Mouse (Mus musculus): ENCODE data around the gene Dnajc7.
A peak's percentile ranks its signal among the peaks of the same experiment; 100 is the strongest.

Dnajc7 gene

DNA sequence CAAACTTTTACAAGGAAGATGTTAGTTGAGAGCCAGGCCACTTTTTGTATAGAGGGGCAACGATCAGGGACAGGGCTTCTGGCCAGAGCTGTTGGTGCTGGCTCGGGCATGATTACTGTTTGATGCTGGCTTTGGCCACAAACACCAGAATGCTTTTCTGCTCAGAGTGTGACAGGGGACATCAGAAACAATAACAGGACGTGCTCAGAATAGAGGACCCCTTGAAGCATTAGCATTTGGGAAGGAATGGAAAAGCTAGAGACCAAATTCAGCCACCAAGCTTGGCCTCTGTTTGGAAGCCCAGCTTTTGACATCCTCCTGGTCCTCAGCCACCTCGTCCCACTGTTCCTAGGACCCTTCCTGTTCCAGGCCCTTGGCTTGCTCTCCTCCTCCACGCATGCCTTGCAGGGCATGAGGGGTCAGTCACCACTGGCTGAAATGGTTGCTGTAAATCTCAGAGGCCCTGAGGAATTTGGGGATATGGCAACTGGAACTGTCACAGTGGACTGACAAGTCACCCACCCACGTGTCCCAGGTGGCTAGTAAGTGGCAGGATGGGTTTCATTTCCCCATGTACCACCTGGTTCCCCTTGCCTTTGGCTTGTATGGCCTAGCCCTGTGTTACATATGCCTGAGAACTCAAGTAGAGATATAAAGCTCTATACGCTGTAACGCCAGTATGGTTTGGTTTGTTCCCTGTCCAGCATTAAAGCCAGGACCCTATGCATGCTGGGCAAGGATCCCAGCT, 41.9 kb downstream of the Dnajc7 start:
- no peak for DNase-seq

DNA sequence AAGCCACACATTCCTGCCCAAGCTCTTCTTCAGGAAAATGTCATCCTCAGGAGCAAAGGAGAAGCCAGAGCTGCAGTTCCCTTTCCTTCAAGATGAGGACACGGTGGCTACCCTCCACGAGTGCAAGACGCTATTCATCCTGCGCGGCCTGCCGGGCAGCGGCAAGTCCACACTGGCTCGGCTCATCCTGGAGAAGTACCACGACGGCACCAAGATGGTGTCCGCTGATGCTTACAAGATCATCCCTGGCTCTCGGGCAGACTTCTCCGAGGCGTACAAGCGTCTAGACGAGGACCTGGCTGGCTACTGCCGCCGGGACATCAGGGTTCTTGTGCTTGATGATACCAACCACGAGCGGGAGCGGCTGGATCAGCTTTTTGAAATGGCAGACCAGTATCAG, 43.7 kb downstream of the Dnajc7 start:
- DNase-seq = peak; percentile 26

DNA sequence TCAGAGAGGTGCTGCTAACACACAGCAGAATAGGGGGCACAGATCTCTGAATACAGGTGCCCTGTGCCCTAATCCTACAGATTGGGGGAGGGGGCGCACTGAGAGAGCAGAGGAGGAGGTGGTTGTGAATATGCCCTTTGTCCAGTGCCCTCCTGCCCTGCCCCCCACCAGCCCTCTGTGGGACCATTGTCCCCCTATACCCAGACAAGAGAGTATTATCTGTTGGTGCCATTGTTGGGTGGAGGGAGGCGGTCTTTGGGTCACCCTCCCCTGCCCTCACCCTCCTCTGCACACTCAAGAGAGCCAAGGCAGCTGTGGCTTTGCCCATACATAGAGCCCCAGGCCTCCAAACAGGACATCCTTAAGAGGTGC, 44.5 kb downstream of the Dnajc7 start:
- no peak for DNase-seq

DNA sequence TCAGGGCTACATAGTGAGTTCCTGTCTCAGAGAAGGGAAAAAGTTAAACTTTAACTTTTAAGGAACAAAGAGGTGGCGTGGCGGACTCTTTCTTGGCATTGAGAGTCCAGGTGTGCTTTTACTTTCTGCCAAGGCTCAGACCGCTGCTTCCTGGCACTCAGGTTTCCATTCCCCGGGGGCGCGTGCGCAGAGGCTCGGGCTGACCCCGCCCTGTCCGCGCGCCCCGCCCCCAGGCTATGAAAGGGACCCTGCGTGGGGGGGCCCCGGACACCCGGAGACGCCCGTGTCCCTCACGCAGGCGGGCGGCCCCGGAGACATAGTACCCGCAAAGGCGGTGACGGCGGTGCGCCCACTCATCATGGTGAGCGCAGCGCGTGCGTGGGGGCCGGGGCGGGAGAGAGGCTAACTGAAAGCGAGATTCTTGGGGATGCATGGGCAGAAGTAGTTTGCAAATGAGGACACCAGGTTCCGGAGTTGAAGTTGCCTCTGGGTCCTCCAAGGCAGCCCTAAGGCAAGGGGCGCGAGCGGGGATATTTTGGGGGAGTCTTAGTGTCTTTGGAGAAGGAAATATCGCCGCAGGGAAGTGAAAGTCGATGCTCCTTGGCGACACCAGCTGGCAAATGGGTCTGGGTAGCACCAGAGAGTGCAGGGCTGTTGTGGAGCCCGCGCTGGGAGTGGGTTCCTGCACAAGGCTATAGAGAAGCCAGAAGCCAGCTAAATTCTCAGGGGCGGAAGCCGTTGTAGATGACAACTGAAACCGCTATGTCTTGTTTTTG, 45.1 kb downstream of the Dnajc7 start, which contains the start of gene Cnp:
Gene Cnp (plus strand): TSS at position 197 of the 776 bp plus-strand sequence.
- DNase-seq = peak; percentile 94

DNA sequence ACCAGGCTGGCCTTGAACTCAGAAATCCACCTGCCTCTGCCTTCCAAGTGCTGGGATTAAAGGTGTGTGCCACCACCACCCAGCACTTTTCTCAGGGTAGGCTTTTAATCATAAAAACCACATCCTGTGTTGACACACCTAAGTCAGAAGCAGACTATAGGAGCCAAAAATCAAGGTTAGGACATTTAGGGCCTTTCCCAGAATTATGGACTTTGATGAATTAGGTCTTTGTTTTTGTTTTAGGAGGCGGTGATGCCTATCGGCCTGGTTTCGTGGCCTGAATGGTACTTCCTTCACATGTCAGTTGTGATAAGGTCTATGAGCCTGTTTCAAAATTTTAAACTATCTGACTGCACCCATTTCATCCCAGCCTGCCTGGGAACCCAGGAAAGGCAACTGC, 45.8 kb downstream of the Dnajc7 start:
- DNase-seq = no peak

DNA sequence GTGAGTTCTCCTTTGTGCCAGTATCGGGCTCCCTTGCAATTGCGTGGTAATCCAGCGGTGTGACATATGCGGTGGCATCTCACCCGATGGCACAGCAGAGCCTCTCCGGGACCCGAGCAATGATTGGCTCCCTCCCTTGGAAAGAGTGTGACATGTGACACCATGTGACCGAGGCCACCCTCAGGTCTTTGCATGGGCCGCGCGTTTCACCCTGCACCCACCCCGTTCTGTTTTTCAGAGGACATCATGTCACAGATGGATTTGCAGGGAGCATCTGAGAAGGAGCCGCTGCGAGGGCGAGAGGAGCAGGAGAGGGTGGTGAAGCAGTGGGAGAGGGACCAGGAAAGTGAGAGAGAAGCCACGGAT, 48.8 kb downstream of the Dnajc7 start:
- no peak for DNase-seq

DNA sequence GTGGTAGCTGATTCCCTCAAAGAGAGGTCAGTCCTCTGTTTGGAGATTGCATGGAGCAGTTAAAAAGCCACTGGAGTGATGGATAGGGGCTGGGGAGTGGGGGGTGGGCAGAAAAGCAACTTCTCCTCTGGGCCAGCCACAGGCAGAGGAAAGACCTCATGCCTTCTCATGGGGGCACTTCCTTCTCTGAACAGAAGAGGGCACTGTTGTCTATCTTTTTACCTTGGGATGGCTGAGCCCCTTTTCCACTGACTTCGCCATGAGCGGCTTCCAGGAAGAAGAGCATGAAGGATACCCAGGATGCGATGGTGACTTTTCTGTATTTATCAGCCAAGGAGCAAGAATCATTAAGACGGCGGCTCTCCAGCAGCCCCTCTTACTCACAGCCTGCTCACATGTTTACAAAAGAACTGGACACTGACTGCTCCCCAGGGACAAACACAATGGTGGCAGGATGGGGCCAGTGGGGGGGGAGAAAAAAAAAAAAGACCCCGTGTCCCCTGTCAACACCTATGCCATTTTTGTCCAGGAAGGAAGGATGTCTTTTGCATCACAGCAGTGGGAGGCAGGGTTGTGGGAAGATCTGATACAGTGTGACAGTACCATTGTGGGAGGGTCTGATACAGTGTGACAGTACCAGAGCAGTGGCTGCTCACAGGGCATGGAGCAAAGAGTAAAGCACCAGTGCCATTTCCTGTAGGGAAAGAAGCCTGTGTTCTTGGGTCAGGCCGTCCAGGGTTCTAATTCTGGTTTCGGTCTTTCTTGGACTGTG, 49.4 kb downstream of the Dnajc7 start:
- DNase-seq = peak; percentile 71

DNA sequence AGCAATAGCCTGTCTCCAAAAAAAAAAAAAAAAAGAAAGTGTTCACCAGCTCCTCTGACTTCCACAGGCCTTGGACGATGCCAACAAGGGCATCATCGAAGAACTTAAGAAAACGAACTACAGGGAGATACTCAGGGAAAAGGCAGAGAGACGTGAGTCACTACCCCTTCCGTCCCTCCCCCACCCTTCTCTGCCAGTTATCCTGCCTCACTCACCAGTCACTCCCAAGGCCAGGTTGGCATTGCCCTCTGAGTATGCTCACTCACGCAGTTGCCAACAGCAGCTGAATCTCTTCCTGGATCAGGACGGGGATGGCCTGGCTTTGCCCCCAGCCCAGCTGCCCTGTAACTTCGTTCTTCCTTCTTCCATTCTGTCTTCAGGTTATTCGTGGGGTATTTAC, 50.2 kb downstream of the Dnajc7 start:
- DNase-seq = no peak

DNA sequence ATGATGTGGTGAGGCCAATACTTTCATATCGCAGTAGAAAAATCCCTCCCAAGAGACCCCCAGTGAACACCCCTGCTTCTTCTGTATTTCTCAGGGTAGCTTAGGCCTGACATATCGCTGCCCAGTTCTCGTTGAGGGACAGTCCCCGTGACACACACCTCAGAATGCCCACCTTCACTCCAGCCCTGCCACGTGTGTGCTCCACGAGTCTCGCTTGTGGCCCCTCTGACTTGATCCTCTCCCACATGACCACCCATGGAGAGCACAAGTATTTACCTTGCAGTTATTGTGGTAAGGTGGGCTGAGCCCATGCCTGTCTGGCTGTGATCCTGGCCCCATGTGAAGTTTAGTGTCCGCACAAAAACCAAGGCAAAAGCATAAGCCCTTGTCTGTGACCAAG, 51.3 kb downstream of the Dnajc7 start:
- DNase-seq = no peak

DNA sequence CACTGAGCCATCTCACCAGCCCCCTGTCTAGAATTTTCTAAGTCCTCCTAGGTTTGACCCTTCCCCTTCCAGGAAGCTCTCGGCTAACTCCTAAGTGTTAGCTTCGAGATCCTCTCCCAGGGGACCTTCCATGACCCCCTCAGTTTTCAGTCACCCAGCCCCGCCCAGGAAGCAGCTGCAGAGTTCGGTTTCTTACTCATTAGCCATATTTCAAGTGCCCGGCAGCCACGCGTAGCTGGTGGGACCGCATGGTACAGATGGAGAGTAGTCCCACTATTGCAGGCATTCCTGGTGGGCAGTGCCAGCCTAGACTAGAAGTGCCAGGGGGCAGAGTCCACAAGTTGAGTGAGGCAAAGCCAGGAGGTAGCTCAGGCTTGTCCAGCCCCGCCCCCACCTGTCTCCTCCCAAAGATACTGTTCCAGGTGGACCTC, 52.1 kb downstream of the Dnajc7 start:
- no peak for DNase-seq

DNA sequence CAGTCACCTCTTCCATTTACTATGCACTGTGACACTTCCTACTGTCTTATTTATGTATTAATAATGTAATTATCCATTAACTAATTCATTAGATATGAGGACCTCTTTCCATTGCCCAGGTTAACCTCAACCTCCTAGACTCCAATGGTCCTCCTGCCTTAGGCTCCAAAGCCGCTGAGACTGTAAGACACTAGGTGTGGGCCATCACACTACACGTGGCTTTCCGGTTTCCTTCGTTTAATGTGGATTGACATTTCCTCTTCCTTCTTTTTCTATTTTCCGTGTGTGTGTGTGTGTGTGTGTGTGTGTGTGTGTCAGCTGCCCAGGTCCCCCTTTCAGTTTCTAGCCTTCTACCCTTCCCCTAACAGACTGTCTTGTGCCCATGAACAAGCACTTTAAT, 52.7 kb downstream of the Dnajc7 start:
- DNase-seq = no peak

DNA sequence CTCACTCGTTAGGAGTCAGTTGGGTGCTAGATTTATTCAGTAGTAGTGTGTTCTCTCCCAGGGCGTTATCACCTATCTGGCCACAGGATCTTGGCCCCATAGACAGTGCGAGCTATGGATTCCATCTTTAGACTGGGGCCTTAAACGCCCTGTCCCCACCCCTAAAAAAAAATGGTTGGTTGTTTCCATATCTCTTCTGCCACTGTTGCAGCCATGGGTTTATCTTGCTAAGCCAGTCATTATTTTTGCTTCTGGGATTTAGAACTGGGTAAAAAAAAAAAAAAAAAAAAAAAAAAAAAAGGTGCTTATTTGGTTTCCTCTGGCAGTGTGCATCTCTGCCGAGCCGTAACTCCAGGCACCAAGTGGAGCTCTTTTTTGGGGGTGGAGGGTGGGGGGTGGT, 55.3 kb downstream of the Dnajc7 start:
- DNase-seq = no peak

DNA sequence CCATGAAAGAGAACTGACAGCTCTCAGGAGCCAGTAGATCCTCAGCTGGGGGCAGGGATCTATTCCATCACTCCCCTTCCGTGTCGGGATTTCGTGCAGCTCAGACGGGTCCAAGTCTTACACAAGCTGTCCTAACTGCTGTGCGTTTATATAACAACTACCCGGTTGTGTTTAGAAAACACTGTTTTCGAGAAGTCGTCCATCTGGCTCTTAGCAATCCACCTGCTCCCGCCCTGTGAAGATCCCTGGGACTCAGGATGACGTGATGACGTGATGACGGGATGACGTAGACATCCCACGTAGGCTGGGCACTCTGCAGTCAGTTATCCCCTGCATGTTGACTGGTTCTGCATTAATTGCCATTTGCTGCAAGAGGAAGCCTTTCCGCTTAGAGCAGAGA, 55.7 kb downstream of the Dnajc7 start:
- DNase-seq = no peak

DNA sequence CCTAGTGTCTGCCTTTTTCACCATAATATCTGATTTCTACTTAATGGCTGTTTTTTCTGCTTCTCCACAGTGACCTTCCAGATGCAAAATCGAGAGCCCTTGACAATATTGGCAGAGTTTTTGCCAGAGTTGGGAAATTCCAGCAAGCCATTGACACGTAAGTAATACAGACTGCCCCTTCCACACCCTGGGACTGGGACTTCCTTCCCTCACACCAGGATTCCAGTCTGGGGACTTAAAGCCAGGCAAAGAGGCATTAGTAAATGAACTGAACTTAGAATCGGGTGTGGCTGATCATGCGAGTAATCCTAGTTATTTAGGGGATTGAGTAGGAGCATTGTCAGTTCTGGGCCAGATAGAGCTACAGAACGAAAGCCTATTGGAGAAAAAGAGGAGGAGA, 58.2 kb downstream of the Dnajc7 start:
- no peak for DNase-seq

DNA sequence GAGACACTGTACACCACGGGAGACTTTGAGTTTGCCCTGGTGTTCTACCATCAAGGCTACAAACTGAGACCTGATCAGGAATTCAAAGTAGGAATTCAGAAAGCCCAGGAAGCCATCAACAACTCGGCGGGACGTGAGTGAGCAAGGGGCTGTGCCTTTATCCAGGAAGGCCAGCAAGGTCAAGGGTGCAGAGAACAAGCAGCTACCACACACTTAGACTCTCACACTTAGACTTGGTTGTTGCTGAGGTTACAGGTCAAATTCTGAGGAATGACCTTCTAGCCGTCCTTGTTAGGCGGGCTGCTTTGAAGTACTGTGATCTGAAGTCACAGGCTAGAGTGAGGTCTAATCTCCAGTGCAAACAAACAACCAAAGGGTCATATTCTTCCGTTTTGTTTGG, 60.5 kb downstream of the Dnajc7 start:
- no peak for DNase-seq

DNA sequence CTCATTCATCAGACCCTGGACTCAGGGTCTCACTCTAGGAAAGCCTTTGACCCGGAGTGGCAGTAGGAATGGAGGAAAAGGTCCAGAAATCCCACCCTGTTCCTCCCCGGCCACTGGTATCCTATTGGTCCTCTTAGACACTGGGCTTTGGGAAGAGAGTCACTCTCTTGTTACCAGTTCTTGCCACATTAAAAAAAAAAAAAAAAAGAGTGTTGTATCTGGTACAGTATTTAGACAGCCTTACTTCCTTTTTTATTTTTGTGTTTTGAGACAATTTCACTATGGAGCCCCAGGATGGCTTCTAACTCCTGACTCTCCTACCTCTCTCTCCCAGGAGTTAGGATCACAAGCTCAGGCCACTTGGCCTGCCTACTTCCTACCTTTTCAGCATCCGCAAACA, 62.4 kb downstream of the Dnajc7 start:
- DNase-seq = no peak

DNA sequence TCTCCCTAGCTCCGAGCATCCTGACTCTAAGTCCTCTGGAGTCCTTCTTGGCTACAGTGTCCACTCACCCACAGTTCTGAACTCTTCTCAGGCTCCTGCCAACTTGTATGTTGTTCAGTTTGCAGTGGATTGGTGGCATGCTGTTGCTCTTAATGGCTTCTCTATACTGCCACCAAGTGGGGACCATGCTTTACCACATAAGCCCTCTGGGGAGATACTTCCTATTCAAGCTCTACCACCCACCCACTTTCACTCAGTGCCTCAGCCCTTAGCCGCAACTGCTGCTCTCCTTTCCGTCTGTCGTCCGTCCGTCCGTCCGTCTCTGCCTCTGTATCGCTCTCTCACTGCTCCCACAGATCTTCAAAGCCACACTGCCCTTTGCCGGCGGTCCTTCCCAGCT, 64.4 kb downstream of the Dnajc7 start:
- DNase-seq = peak; percentile 69

DNA sequence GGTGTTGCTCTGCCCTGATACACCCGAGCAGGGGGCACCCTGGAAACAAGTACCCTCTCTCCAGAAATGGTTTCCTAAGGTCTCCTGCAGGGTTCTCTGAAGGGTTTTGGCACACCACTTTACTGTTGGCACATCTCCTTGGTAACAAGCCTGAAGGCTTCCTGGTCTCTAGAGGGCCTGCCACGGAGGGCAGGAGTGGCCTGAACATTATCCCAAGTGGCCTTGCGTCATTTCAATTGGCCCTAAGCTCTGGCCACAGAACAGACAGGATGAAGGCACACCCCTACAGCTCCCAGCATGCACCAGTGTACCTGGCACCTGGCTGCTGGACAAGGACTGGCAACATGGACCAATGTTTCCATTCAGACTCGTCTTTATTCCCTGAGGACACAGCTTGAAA, 67.1 kb downstream of the Dnajc7 start:
- no peak for DNase-seq

DNA sequence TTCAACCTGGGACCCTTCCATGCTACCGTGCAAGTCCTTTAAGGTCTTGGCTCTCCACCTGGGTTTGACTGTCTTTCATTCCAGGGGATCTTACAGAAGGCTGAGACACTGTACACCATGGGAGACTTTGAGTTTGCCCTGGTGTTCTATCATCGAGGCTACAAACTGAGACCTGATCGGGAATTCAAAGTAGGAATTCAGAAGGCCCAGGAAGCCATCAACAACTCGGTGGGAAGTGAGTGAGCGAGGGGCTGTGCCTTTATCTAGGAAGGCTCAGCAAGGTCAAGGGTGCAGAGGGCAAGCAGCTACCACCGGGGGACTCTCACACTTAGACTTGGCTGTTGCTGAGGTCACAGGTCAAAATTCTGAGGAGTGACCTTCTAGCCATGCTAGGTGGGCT, 69.9 kb downstream of the Dnajc7 start:
- DNase-seq = no peak

DNA sequence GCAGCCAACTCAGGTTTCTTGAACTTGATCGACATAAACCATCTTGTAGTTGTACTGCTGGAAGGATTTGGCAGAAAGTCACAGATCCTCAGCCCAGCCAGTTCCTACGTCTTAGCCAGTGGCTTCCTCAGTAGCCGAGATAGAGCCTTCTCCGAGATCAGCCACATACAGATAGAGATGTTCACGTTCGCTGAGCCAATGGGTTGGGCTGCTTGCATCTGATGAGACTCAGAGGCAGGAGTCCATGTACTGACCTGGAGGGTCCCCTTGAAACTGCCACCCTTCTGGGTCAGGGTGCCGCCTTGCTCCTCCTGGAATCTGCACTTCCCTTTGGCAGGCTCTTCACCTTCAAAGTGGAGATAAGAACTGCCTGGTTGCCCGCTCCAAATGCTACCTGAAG, 70.5 kb downstream of the Dnajc7 start:
- no peak for DNase-seq

DNA sequence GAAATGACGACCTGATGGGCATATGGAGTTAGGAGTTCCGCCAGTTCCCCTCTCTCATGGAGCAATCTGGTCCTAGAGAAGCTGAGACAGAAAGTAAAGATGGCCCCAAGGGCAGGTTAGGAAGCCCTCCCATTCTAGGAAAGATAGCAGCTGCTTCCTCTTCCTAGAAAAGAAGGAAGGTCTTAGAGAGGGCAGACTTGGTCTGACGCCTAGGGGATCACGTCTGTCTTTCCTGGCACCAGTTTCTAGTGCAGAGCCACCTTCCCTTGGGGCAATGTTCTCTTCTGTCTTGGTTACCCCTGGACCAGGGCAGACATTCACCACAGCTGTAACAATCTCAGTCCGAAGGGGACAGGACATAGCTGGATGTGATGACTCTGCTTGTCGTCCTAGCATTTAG, 71.8 kb downstream of the Dnajc7 start:
- DNase-seq = no peak

DNA sequence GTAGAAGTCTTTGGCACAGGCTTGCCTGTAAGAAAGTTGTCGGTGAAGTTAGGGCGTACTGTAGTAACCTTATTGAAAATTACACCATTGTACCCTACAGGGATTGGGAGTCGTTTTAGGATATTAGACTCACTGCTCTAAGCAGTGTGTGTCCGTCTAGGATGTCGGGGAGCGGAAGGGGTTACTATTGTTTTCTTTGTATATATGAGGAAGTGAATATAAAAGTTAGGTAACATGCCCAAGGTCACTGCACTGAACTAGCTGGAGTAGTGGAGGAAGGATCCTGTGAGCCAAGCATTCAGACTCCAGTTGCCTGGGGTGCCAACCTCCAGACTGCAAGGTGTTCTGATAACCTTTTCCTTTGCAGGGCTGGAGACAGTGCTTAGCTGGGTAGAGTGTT, 73.0 kb downstream of the Dnajc7 start:
- no peak for DNase-seq

DNA sequence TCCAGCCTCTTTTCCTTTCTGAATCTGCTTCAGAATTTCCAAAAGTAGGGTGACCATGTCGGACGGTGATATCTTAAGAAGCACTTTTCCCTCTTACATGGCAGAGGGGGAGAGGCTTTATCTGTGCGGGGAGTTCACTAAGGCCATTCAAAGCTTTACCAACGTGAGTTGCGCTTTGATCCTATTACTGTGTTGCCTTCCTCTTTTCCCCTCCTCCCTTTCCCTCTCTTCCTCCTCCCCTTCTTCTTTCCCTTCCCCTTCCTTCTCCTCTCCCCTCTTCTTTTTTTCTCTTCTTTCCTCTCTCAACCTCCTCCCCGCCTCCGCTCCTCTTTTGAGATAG, 74.3 kb downstream of the Dnajc7 start:
- no peak for DNase-seq
